Mouse (Mus musculus) neural tube, embryonic 10.5 days (tissue): Measurements from ENCODE around the gene Tfpi.
"Not testable (repeated sequence)": the region's sequence is repeated elsewhere in the genome, so short reads cannot be mapped to it uniquely, and the experiment has no call there.

Experiments
- DNase-seq: peaks from one replicate; pipeline ENCODE4 v3.0.0-alpha.2; 2017; ENCODE audit warnings: low spot score; ENCODE audit errors: extremely low spot score

Gene Tfpi

DNA sequence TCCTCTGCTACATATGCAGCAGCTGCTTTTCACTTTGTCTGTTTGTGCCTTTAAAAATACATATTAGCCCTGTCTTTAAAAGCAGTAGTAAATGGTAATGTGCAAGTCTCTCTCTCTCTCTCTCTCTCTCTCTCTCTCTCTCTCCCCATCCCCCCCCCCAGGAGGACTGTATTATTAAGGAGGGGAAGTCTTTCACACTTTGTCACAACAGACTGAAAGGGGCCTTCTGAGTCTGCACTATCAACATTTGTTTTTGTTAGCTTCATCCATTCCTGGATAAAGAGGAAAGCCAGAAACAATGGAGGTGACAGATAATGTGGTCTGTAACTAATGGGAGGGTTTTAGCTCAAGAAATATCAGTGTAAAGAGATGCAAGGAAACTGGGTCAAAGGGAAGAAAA is 87.5 kb downstream of the Tfpi start:
- no peak for DNase-seq

DNA sequence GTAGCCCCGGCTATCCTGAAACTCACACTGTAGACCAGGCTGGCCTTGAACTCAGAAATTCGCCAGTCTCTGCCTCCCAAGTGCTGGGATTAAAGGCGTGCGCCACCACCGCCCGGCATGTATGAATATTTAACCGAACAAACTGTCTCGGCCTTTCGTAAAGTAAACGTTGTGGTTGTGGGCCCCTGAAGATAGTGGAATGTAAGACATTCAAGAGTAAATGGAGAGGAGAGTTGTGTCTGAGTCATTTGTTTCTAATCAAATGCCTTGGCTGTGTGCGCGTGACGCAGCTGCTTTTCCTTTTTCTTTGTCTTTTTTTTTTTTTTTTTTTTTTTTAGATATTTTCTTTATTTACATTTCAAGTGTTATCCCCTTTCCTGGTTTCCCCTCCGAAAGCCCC is 88.0 kb downstream of the Tfpi start:
- not testable (repeated sequence) for DNase-seq

DNA sequence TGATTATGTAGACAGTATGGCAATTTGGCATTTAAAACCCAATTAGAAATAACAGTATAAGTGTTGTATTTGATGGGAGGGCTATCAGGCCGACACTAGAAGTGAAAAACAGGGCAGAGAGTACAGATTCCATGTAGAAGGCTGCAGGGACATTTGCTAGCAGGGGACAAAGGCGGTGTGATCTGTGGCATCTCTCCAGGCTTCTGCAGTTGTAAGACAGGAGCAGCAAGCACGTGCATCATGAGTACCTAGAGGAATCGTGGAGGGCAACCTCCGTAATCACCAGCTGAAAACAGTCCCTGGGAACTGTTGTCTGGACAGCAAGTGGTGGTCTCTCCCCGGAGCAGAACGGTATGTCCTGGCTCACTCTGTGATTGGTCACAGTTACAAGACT is 88.6 kb downstream of the Tfpi start:
- no peak for DNase-seq

DNA sequence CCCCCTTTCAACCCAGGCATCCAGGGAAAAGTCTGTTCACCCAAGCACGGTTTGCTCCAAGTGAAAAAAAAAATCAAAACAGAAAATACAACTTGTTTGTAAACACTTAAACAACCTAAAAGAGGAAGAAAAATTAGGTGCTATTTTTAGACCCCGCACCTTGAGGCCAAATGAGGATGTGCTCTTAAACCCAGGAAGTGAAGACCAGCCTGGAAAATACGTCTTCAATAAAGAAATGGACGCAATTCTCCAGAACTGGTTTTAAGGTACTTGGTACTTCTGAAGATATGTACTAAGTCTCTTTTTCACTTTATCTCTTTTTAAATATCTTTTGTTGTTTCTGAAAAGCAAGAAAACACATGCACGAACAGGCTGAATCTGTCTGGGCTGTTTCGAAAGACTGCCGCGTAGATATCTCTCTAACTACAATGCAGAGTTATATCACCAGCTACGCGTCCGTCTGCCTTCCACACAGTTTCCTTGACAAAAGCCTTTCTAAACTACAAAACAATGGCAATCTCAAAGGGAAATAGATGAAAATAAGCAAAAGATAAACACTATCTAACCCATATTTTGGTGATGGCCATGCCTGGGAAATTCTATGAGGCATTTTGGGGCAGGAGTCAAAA is 89.1 kb downstream of the Tfpi start:
- DNase-seq = no peak

DNA sequence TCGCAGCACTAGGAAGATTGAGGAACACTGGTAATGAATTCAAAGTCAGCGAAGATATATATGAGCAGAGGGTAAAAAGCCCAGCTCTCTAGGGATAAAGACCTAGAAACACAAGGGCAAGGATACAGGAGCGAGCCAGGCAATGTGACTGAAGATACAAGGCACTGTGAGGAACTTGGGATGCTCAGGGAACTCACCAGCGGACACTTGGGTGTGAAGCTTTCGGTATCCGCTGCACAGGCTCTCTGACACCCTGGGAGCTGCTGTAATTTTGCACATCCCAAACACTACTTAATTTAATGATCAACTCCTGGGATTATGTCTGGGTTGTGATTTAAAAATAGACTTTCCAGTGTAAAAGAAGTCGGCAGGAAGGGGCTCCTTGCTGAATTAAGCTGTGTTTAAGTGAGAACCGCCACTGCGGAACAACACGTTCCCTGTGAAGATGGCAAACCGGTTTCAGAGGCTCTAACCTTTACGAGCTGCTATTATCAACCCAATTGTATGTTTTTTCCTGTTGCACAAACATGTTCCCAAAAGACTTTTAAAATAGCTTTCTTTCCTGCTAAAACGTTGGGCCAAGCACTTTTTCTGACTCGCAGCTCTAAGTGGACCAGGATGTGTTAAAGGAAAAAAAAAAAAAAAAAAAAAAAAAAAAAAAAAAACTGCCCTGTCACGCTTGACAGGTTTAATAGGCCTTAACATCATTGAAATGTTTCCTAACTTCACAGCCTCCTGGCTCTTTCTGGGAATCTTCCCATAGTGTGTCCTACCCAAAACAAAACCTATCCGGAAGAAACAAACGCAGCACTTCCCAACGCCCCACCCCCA is 89.8 kb downstream of the Tfpi start:
- DNase-seq = no peak

DNA sequence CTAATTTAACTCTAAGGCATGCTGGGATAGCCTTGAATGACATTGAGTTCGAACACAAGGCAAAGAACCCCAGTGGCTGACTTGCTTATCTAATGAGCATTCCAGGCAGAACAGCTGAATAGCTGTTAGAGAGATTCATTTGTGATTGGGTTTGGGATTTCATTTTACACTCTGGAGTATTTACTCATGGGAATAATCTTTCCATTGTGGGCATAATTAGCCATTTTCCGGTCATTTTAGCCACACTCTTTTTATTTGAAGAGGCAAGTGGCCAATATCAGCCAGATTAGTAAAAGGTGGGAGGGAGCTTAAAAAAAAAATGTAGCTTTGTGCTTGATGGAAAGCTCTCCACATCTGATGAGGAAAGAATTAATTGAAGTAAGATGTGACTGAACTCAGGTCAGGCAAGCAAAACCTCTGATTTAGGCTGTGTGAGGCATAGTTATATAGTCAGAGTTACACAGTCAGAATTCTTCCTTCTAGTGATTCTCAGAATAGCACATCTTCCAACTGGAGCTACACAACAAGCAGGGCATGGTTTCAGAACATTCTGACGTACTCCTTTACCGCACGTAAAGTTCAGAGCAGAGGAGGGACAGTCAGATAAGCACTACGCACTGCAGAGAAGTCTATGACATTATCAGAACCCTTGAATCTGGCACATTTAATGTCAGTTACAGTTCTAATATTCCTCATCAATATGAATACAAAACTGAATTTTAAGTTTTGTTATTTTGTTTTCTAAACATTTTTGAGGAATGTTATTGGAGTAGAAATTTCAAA is 91.5 kb downstream of the Tfpi start:
- DNase-seq = no peak

DNA sequence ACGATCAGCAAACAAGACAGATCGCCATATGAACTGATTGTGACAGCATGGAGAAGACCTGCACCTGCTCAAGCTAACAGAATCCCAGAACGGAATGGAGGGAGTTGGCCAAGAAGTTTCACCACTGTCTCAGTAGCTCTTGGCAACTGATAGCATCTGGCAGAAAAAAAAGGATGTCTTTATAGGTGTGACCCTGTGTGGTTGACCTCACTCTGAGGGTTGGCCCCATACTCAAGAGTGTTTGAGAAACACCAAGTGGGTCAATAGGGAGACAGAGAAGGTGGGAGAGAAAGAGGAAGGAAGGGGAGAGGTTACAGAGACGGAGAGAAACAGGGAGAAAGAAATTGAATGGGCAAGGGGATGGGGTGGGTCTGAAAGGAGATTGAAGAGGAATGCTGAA is 92.7 kb downstream of the Tfpi start:
- no peak for DNase-seq
